Mouse (Mus musculus) forelimb bud, embryonic 11.5 days (tissue): ENCODE measurements around the gene Cdyl.

ENCODE experiments used
- DNase-seq: peaks from one replicate; pipeline ENCODE4 v3.0.0-alpha.2; 2012; ENCODE audit warnings: low read depth, low spot score

Cdyl gene

GRCm38 (mm10) chr13:35659406-35659985 is at the start of gene Cdyl:
TSS of gene Cdyl (plus strand) at chr13:35659833.
- no peak for DNase-seq

- no peak for DNase-seq
These were observed 48.9 kb upstream of the Cdyl start for GRCm38 (mm10) chr13:35610718-35611117.

- no peak for DNase-seq
These were observed 47.1 kb upstream of the Cdyl start for GRCm38 (mm10) chr13:35612506-35612905.

GRCm38 (mm10) chr13:35614832-35615479 is 44.7 kb upstream of the Cdyl start:
- DNase-seq, result no peak

- DNase-seq, result no peak
These were observed 43.0 kb upstream of the Cdyl start for GRCm38 (mm10) chr13:35616524-35617099.

- no peak for DNase-seq
These were observed 40.3 kb upstream of the Cdyl start for GRCm38 (mm10) chr13:35619356-35619755.

GRCm38 (mm10) chr13:35620756-35621155 is 38.9 kb upstream of the Cdyl start:
- DNase-seq, result no peak

- DNase-seq, result no peak
These were observed 34.8 kb upstream of the Cdyl start for GRCm38 (mm10) chr13:35624831-35625230.

GRCm38 (mm10) chr13:35625556-35625955 is 34.1 kb upstream of the Cdyl start:
- no peak for DNase-seq

GRCm38 (mm10) chr13:35627319-35627718 is 32.3 kb upstream of the Cdyl start:
- no peak for DNase-seq

GRCm38 (mm10) chr13:35647132-35647823 is 12.4 kb upstream of the Cdyl start:
- no peak for DNase-seq

GRCm38 (mm10) chr13:35650284-35650872 is 9.3 kb upstream of the Cdyl start:
- no peak for DNase-seq

GRCm38 (mm10) chr13:35652851-35653250 is 6.8 kb upstream of the Cdyl start:
- no peak for DNase-seq

GRCm38 (mm10) chr13:35656853-35657252 is 2.8 kb upstream of the Cdyl start:
- no peak for DNase-seq

- DNase-seq, result no peak
These were observed 5.8 kb downstream of the Cdyl start for GRCm38 (mm10) chr13:35665456-35665855.

GRCm38 (mm10) chr13:35669910-35670469 is 10.4 kb downstream of the Cdyl start:
- DNase-seq, result no peak

- DNase-seq, result no peak
These were observed 11.2 kb downstream of the Cdyl start for GRCm38 (mm10) chr13:35670875-35671274.

GRCm38 (mm10) chr13:35676921-35677320 is 17.3 kb downstream of the Cdyl start:
- DNase-seq, result no peak

- no peak for DNase-seq
These were observed 17.9 kb downstream of the Cdyl start for GRCm38 (mm10) chr13:35677433-35678051.

- DNase-seq, result no peak
These were observed 19.1 kb downstream of the Cdyl start for GRCm38 (mm10) chr13:35678691-35679090.

- no peak for DNase-seq
These were observed 21.7 kb downstream of the Cdyl start for GRCm38 (mm10) chr13:35681361-35681760.
